ENCODE assay signal across 9 mouse cellular contexts in genomic region chr10:40682470-40682869, GRCm38 (mm10). TPM values are rescaled to one million over a fixed set of nuclear protein-coding genes. Genes with fewer than 3 reads are reported as not detected.
DNase-seq lines count a peak whose midpoint lies in the region; ATAC-seq and TF ChIP-seq lines count a peak whose summit lies in the region.
"Had no signal": no experiment of that assay in that cellular context is flagged by ENCODE, and none has a peak within 500 bp of the region (broad histone marks: within the 10 kb centered on the region; RNA-seq: fewer than 3 reads in every experiment).

No protein-coding gene starts in this region.

- H3K9me3 ChIP-seq in embryonic facial prominence, embryonic 13.5 days: no peaks in the 10 kb centered on the region
- H3K9me3 ChIP-seq in hindbrain, embryonic 10.5 days: no peaks in the 10 kb centered on the region
- H3K9me3 ChIP-seq: liver, embryonic 13.5 days had no signal

- no peak overlapping the region for H3K27ac ChIP-seq in embryonic facial prominence, embryonic 13.5 days
- H3K27ac ChIP-seq in hindbrain, embryonic 10.5 days: peak overlapping the region; percentile 87; the same call in 1 of the 2 replicates
- H3K27ac ChIP-seq: liver, embryonic 13.5 days had no signal

- DNase-seq in adrenal gland, postnatal 14 days: peak; percentile 24
- DNase-seq in adrenal gland, adult 18-20 months (ENCODE audit: low spot score in 2 of 2): no peak
- DNase-seq in hindbrain, embryonic 10.5 days (ENCODE audit: low spot score): no peak
- DNase-seq in left cerebral cortex, adult 9 months (ENCODE audit: low spot score in 2 of 2): peak; percentile 78 to 84
- DNase-seq in thymus, postnatal 10 days (ENCODE audit: low spot score in 2 of 2): no peak

- H3K27me3 ChIP-seq in embryonic facial prominence, embryonic 13.5 days: peaks cover 4% of the 10 kb centered on the region; the same call in 1 of the 2 replicates
- peaks cover 24% of the 10 kb centered on the region for H3K27me3 ChIP-seq in hindbrain, embryonic 10.5 days (ENCODE audit: insufficient read depth, poor library complexity, severe bottlenecking)
- no peaks in the 10 kb centered on the region for H3K27me3 ChIP-seq in myocyte (ENCODE audit: control insufficient read depth, insufficient read depth, insufficient read length)

- peaks cover 6% of the 10 kb centered on the region; the same call in 1 of the 2 replicates for H3K4me1 ChIP-seq in embryonic facial prominence, embryonic 13.5 days
- H3K4me1 ChIP-seq in hindbrain, embryonic 10.5 days (replicated peaks): peaks cover 27% of the 10 kb centered on the region

- H3K79me2 ChIP-seq in myocyte (ENCODE audit: control insufficient read depth, insufficient read depth): no peaks in the 10 kb centered on the region

- H3K36me3 ChIP-seq in embryonic facial prominence, embryonic 13.5 days: no peaks in the 10 kb centered on the region
- H3K36me3 ChIP-seq in hindbrain, embryonic 10.5 days: no peaks in the 10 kb centered on the region
- H3K36me3 ChIP-seq in myocyte (ENCODE audit: control insufficient read depth, insufficient read depth): no peaks in the 10 kb centered on the region
- H3K36me3 ChIP-seq: liver, embryonic 13.5 days had no signal

- H3K9ac ChIP-seq in embryonic facial prominence, embryonic 13.5 days: 0 out of 2 replicates have a peak overlapping the region, but pooled peaks have one; percentile 80

- 21% methylated on average over 8 of the region's 8 CpGs for WGBS in embryonic facial prominence, embryonic 13.5 days
- 38% methylated on average over 8 of the region's 8 CpGs for WGBS in hindbrain, embryonic 10.5 days

- peak overlapping the region; percentile 98 for H3K4me2 ChIP-seq in embryonic facial prominence, embryonic 13.5 days
- peak overlapping the region; percentile 58 for H3K4me2 ChIP-seq in myocyte (ENCODE audit: low read depth)

- no peak for TF ChIP-seq POLR2A in myocyte (IDR thresholded peaks at IDR 0.05; ENCODE audit: insufficient read length, low read depth)

- ATAC-seq in embryonic facial prominence, embryonic 13.5 days (ENCODE audit: insufficient number of reproducible peaks, insufficient read depth, low FRiP score, low TSS enrichment, low read depth): no peak
- no peak for ATAC-seq in megakaryocyte progenitor cell, adult 5-6 weeks (replicated peaks; ENCODE audit: poor library complexity)

- H3K4me3 ChIP-seq in embryonic facial prominence, embryonic 13.5 days: peak overlapping the region; percentile 66
- H3K4me3 ChIP-seq in hindbrain, embryonic 10.5 days: peak overlapping the region; percentile 69
- H3K4me3 ChIP-seq in myocyte: no peak overlapping the region

- H3ac ChIP-seq in myocyte (ENCODE audit: control insufficient read depth, insufficient read length): no peak overlapping the region

TF ChIP-seq in myocyte, 11 proteins besides CTCF, POLR2A, EP300 and RAD21:
- TF ChIP-seq TCF3 (IDR thresholded peaks at IDR 0.05; ENCODE audit: insufficient read length, low read depth) (no peak), CEBPB (IDR thresholded peaks at IDR 0.05; ENCODE audit: insufficient read depth, poor library complexity, severe bottlenecking) (no peak), POLR2AphosphoS2 (IDR thresholded peaks at IDR 0.05; ENCODE audit: insufficient read length, low read depth) (no peak), REST (IDR thresholded peaks at IDR 0.05; ENCODE audit: insufficient read depth, insufficient read length) (no peak), USF1 (IDR thresholded peaks at IDR 0.05; ENCODE audit: low read depth) (no peak), MAX (IDR thresholded peaks at IDR 0.05; ENCODE audit: low read depth) (no peak), MYOD1 (IDR thresholded peaks at IDR 0.05; ENCODE audit: control insufficient read depth in 1 of 3, insufficient read length in 2 of 3, low read depth in 2 of 3) (no peak), MYOG (IDR thresholded peaks at IDR 0.05; ENCODE audit: control insufficient read depth in 1 of 3, insufficient read depth in 1 of 3, insufficient read length in 2 of 3, low read depth in 2 of 3) (no peak), E2F4 (IDR thresholded peaks at IDR 0.05; ENCODE audit: insufficient read depth) (no peak), TCF12 (IDR thresholded peaks at IDR 0.05; ENCODE audit: insufficient read depth, poor library complexity, severe bottlenecking) (no peak), SRF (IDR thresholded peaks at IDR 0.05; ENCODE audit: control insufficient read depth, insufficient read length, low read depth) (no peak)

RNA-seq across cellular contexts. Expression of gene Mettl24, which starts 0.6 kb away (rescaled TPM):
- total RNA-seq in adrenal gland, postnatal 14 days (2021): 6.5 and 6.6 TPM in 2 replicates
- 1 to 10 TPM; 6.5 to 7.3 TPM for total RNA-seq in adrenal gland, adult 18-20 months (2021)
- polyA plus RNA-seq in embryonic facial prominence, embryonic 13.5 days (2015; fragmentation: Nextera tagmentation; extraction: Ambion mirVana): 1.7 and 2.0 TPM in 2 replicates
- 1.2 and 1.4 TPM in 2 replicates for polyA plus RNA-seq in hindbrain, embryonic 10.5 days (2016; fragmentation: Nextera tagmentation; extraction: Ambion mirVana)
- 0.34 TPM for polyA plus RNA-seq in myocyte (2012; fragmentation: generic; extraction: Trizol)
- total RNA-seq in megakaryocyte progenitor cell, adult 5-6 weeks (2015): not detected in 2 replicates
- not detected in 2 replicates for total RNA-seq in megakaryocyte progenitor cell, adult 5-6 weeks (2017)

RNA-seq across cellular contexts. Expression of gene Ddo, which starts 52.7 kb away (rescaled TPM):
- 22.3 and 25.9 TPM in 2 replicates for total RNA-seq in adrenal gland, postnatal 14 days (2021)
- total RNA-seq in adrenal gland, adult 18-20 months (2021): 10 to 100 TPM; 10.2 to 25.2 TPM
- 0.33 and 0.66 TPM in 2 replicates for polyA plus RNA-seq in embryonic facial prominence, embryonic 13.5 days (2015; fragmentation: Nextera tagmentation; extraction: Ambion mirVana)
- 0.19 and 1.4 TPM in 2 replicates for polyA plus RNA-seq in hindbrain, embryonic 10.5 days (2016; fragmentation: Nextera tagmentation; extraction: Ambion mirVana)
- polyA plus RNA-seq in myocyte (2012; fragmentation: generic; extraction: Trizol): 0.07 TPM
- not detected in 2 replicates for total RNA-seq in megakaryocyte progenitor cell, adult 5-6 weeks (2015)
- total RNA-seq in megakaryocyte progenitor cell, adult 5-6 weeks (2017): not detected in 2 replicates
- polyA plus RNA-seq: liver, embryonic 13.5 days had no signal

Comparison
In these comparisons a context has a peak if more than half of its experiments do, and no peak if none do; other contexts are left out.
1. DNase-seq: peak in adrenal gland, postnatal 14 days (single experiment) and left cerebral cortex, adult 9 months (2 of 2); none in adrenal gland, adult 18-20 months (0 of 2), hindbrain, embryonic 10.5 days (single experiment) and thymus, postnatal 10 days (0 of 2).
2. RNA of gene Ddo, which starts 52.7 kb away (total RNA-seq): 22.3 to 25.9 TPM in adrenal gland, postnatal 14 days and 10.2 to 25.2 TPM in adrenal gland, adult 18-20 months; not detected in megakaryocyte progenitor cell, adult 5-6 weeks; every median in the first group is over 10 times any median in the second.